ENCODE assay signal across 9 mouse cellular contexts in genomic region chr7:141440613-141441012, GRCm38 (mm10). TPM values are rescaled to one million over a fixed set of nuclear protein-coding genes. Genes with fewer than 3 reads are reported as not detected.
DNase-seq lines count a peak whose midpoint lies in the region; ATAC-seq and TF ChIP-seq lines count a peak whose summit lies in the region.
"Had no signal": no experiment of that assay in that cellular context is flagged by ENCODE, and none has a peak within 500 bp of the region (broad histone marks: within the 10 kb centered on the region; RNA-seq: fewer than 3 reads in every experiment).

No protein-coding gene starts in this region.

- H3K4me1 ChIP-seq in ES-Bruce4 (ENCODE audit: control insufficient read depth, insufficient read depth, low read length), result peaks cover 2% of the 10 kb centered on the region
- peaks cover 7% of the 10 kb centered on the region; the same call in 1 of the 2 replicates for H3K4me1 ChIP-seq in embryonic fibroblast, embryonic 13.5 days (ENCODE audit: control insufficient read depth, insufficient read depth, low read length)
- peaks cover 54% of the 10 kb centered on the region for H3K4me1 ChIP-seq in limb, embryonic 15.5 days

- no peak overlapping the region for H3K4me2 ChIP-seq in limb, embryonic 15.5 days

- WGBS in limb, embryonic 15.5 days, result 31% methylated on average over 6 of the region's 6 CpGs

- peak; percentile 53 to 54 for DNase-seq in left cerebral cortex, adult 18-20 months (ENCODE audit: low spot score in 2 of 2)
- DNase-seq in left cerebral cortex, adult 9 months (ENCODE audit: low spot score in 2 of 2), result no peak
- DNase-seq in adrenal gland, postnatal 10 days, result peak; percentile 78
- peak; percentile 72 for DNase-seq in splenic B cell, adult 2 months (ENCODE audit: low read depth, low spot score)
- DNase-seq in layer of hippocampus, adult 8-10 months (ENCODE audit: low spot score in 2 of 2), result no peak

- TF ChIP-seq POLR2A in ES-Bruce4 (IDR thresholded peaks at IDR 0.05; ENCODE audit: insufficient read depth, low read length), result no peak
- TF ChIP-seq POLR2A in embryonic fibroblast, embryonic 13.5 days (IDR thresholded peaks at IDR 0.05; ENCODE audit: low read depth, low read length), result no peak

- H3K27me3 ChIP-seq in ES-Bruce4 (ENCODE audit: control insufficient read depth, insufficient read depth, low read length, poor library complexity, severe bottlenecking), result no peaks in the 10 kb centered on the region
- H3K27me3 ChIP-seq in limb, embryonic 15.5 days, result no peaks in the 10 kb centered on the region
- H3K27me3 ChIP-seq in splenic B cell, adult 2 months (ENCODE audit: control insufficient read depth, insufficient read depth, low read length, poor library complexity, severe bottlenecking), result no peaks in the 10 kb centered on the region

- no peak overlapping the region for H3K27ac ChIP-seq in ES-Bruce4 (ENCODE audit: insufficient read depth, low read length)
- no peak overlapping the region for H3K27ac ChIP-seq in embryonic fibroblast, embryonic 13.5 days (ENCODE audit: insufficient read depth, low read length)
- H3K27ac ChIP-seq in limb, embryonic 15.5 days, result no peak overlapping the region

- no peak for ATAC-seq in limb, embryonic 15.5 days (ENCODE audit: insufficient number of reproducible peaks, low FRiP score, low TSS enrichment, low read depth)

- TF ChIP-seq EP300 in ES-Bruce4 (IDR thresholded peaks at IDR 0.05; ENCODE audit: insufficient read depth, low read depth, low read length), result no peak

- H3K4me3 ChIP-seq in ES-Bruce4 (ENCODE audit: low read depth, low read length), result no peak overlapping the region
- no peak overlapping the region for H3K4me3 ChIP-seq in embryonic fibroblast, embryonic 13.5 days (ENCODE audit: insufficient read depth, low read length)
- no peak overlapping the region for H3K4me3 ChIP-seq in limb, embryonic 15.5 days

- H3K36me3 ChIP-seq in ES-Bruce4 (ENCODE audit: control insufficient read depth, insufficient read depth, low read length, poor library complexity, severe bottlenecking), result peaks cover 36% of the 10 kb centered on the region
- peaks cover 35% of the 10 kb centered on the region for H3K36me3 ChIP-seq in limb, embryonic 15.5 days
- no peaks in the 10 kb centered on the region for H3K36me3 ChIP-seq in splenic B cell, adult 2 months (ENCODE audit: control insufficient read depth, insufficient read depth, low read length, poor library complexity, severe bottlenecking)

- H3K9ac ChIP-seq in ES-Bruce4 (ENCODE audit: low read depth, poor library complexity, severe bottlenecking), result no peak overlapping the region
- 0 out of 2 replicates have a peak overlapping the region, but pooled peaks have one; percentile 17 for H3K9ac ChIP-seq in limb, embryonic 15.5 days

- no peaks in the 10 kb centered on the region for H3K9me3 ChIP-seq in ES-Bruce4 (replicated peaks; ENCODE audit: control insufficient read depth, insufficient read depth, low read length, poor library complexity, severe bottlenecking)
- H3K9me3 ChIP-seq in limb, embryonic 15.5 days, result no peaks in the 10 kb centered on the region

- TF ChIP-seq CTCF in ES-Bruce4 (IDR thresholded peaks at IDR 0.05; ENCODE audit: low read depth, low read length), result peak; percentile 79
- TF ChIP-seq CTCF in embryonic fibroblast, embryonic 13.5 days (IDR thresholded peaks at IDR 0.05; ENCODE audit: borderline replicate concordance, insufficient read depth, low read length), result peak; percentile 68; the same call in 1 of the 2 replicates

RNA-seq across cellular contexts. Expression of gene Slc25a22, which starts 2.9 kb away (rescaled TPM):
- total RNA-seq in left cerebral cortex, adult 18-20 months (2021), result 100 to 1,000 TPM; 251 to 254 TPM
- polyA plus RNA-seq in ES-Bruce4 (2011; ENCODE audit: insufficient read depth, insufficient read length, low read depth, missing spikeins), result 16.3 and 19.9 TPM in 2 replicates
- 10 to 100 TPM; 60.2 to 74.3 TPM for total RNA-seq in adrenal gland, postnatal 10 days (2021)
- 24.0 and 26.9 TPM in 2 replicates for polyA plus RNA-seq in embryonic fibroblast, embryonic 13.5 days (2011; ENCODE audit: insufficient read length, low read depth, missing spikeins)
- 28.8 and 29.5 TPM in 2 replicates for polyA plus RNA-seq in limb, embryonic 15.5 days (2015; fragmentation: Nextera tagmentation; extraction: Ambion mirVana)
- 100 to 1,000 TPM; 295 to 343 (median 318) TPM for total RNA-seq in layer of hippocampus, adult 8-10 months (2022)

RNA-seq across cellular contexts. Expression of gene Pidd1, which starts 3.2 kb away (rescaled TPM):
- 1 to 10 TPM; 1.1 to 1.4 TPM for total RNA-seq in left cerebral cortex, adult 18-20 months (2021)
- 22.1 and 27.6 TPM in 2 replicates for polyA plus RNA-seq in ES-Bruce4 (2011; ENCODE audit: insufficient read depth, insufficient read length, low read depth, missing spikeins)
- total RNA-seq in adrenal gland, postnatal 10 days (2021), result 1 to 10 TPM; 2.4 to 7.3 TPM
- 12.4 and 18.1 TPM in 2 replicates for polyA plus RNA-seq in embryonic fibroblast, embryonic 13.5 days (2011; ENCODE audit: insufficient read length, low read depth, missing spikeins)
- polyA plus RNA-seq in limb, embryonic 15.5 days (2015; fragmentation: Nextera tagmentation; extraction: Ambion mirVana), result 8.8 and 9.8 TPM in 2 replicates
- total RNA-seq in layer of hippocampus, adult 8-10 months (2022), result 1 to 10 TPM; 1.1 to 2.0 (median 1.5) TPM

RNA-seq across cellular contexts. Expression of gene Rplp2, which starts 6.6 kb away (rescaled TPM):
- total RNA-seq in left cerebral cortex, adult 18-20 months (2021), result 100 to 1,000 TPM; 555 to 600 TPM
- 2,328 and 2,759 TPM in 2 replicates for polyA plus RNA-seq in ES-Bruce4 (2011; ENCODE audit: insufficient read depth, insufficient read length, low read depth, missing spikeins)
- total RNA-seq in adrenal gland, postnatal 10 days (2021), result 1,000 to 10,000 TPM; 1,282 to 1,421 TPM
- 1,600 and 1,818 TPM in 2 replicates for polyA plus RNA-seq in embryonic fibroblast, embryonic 13.5 days (2011; ENCODE audit: insufficient read length, low read depth, missing spikeins)
- 1,100 and 1,341 TPM in 2 replicates for polyA plus RNA-seq in limb, embryonic 15.5 days (2015; fragmentation: Nextera tagmentation; extraction: Ambion mirVana)
- 100 to 1,000 TPM; 490 to 734 (median 578) TPM for total RNA-seq in layer of hippocampus, adult 8-10 months (2022)

RNA-seq across cellular contexts. Expression of gene Cend1, which starts 11.3 kb away (rescaled TPM):
- total RNA-seq in left cerebral cortex, adult 18-20 months (2021), result 100 to 1,000 TPM; 274 to 309 TPM
- 1.3 and 2.2 TPM in 2 replicates for polyA plus RNA-seq in ES-Bruce4 (2011; ENCODE audit: insufficient read depth, insufficient read length, low read depth, missing spikeins)
- total RNA-seq in adrenal gland, postnatal 10 days (2021), result 1 to 10 TPM; 2.5 to 6.4 TPM
- 4.9 and 5.4 TPM in 2 replicates for polyA plus RNA-seq in embryonic fibroblast, embryonic 13.5 days (2011; ENCODE audit: insufficient read length, low read depth, missing spikeins)
- 1.1 and 1.9 TPM in 2 replicates for polyA plus RNA-seq in limb, embryonic 15.5 days (2015; fragmentation: Nextera tagmentation; extraction: Ambion mirVana)
- total RNA-seq in layer of hippocampus, adult 8-10 months (2022), result 100 to 1,000 TPM; 248 to 286 (median 272) TPM
- polyA plus RNA-seq: liver, embryonic 16.5 days had no signal

RNA-seq across cellular contexts. Expression of gene Pnpla2, which starts 14.4 kb away (rescaled TPM):
- total RNA-seq in left cerebral cortex, adult 18-20 months (2021), result 10 to 100 TPM; 23.6 to 24.8 TPM
- polyA plus RNA-seq in ES-Bruce4 (2011; ENCODE audit: insufficient read depth, insufficient read length, low read depth, missing spikeins), result 33.3 and 43.5 TPM in 2 replicates
- total RNA-seq in adrenal gland, postnatal 10 days (2021), result 1,000 to 10,000 TPM; 1,181 to 1,292 TPM
- 18.9 and 26.7 TPM in 2 replicates for polyA plus RNA-seq in embryonic fibroblast, embryonic 13.5 days (2011; ENCODE audit: insufficient read length, low read depth, missing spikeins)
- polyA plus RNA-seq in limb, embryonic 15.5 days (2015; fragmentation: Nextera tagmentation; extraction: Ambion mirVana), result 16.9 and 23.6 TPM in 2 replicates
- 10 to 100 TPM; 23.0 to 31.8 (median 24.3) TPM for total RNA-seq in layer of hippocampus, adult 8-10 months (2022)

Comparison
In these comparisons a context has a peak if more than half of its experiments do, and no peak if none do; other contexts are left out.
1. DNase-seq: peak in left cerebral cortex, adult 18-20 months (2 of 2), adrenal gland, postnatal 10 days (single experiment) and splenic B cell, adult 2 months (single experiment); none in left cerebral cortex, adult 9 months (0 of 2) and layer of hippocampus, adult 8-10 months (0 of 2).